Mouse (Mus musculus): ENCODE measurements at regions not wholly inside any gene's neighbourhood (a gene's known extent, or its start where the extent isn't known, plus 50 kb on each side); places are given as distances from the start of the nearest gene placed in this dataset.

GRCm38 (mm10) chr6:14195351-14195750 lies 324.0 kb upstream of the 2610001J05Rik start:
- TF ChIP-seq CTCF (IDR thresholded peaks at IDR 0.05; ENCODE audit: low read depth) = no peak
- no peak for TF ChIP-seq EP300 (IDR thresholded peaks at IDR 0.05; ENCODE audit: low read depth)

Measured in liver, postnatal 0 days (tissue).